Mouse (Mus musculus): Measurements from ENCODE around the gene Zfp964. TPM values are rescaled to one million over a fixed set of nuclear protein-coding genes. Genes with fewer than 3 reads are reported as not detected.
A peak's percentile ranks its signal among the peaks of the same experiment; 100 is the strongest.
"Not testable (repeated sequence)": the region's sequence is repeated elsewhere in the genome, so short reads cannot be mapped to it uniquely, and the experiment has no call there.

Gene Zfp964
- polyA plus RNA-seq, 1 experiment from 2014 or later, result 1.8 TPM

- H3K4me3 ChIP-seq (ENCODE audit: low read depth, low read length), result no peak overlapping the region
- H3K27ac ChIP-seq (ENCODE audit: low read depth), result no peak overlapping the region
- no peaks in the 10 kb centered on the region for H3K27me3 ChIP-seq (ENCODE audit: insufficient read depth, low read length)
- no peak for ATAC-seq (ENCODE audit: insufficient read depth)
- peak; percentile 23 for DNase-seq
- no peak for TF ChIP-seq CTCF (IDR thresholded peaks at IDR 0.05; ENCODE audit: low read depth)
- H3K4me2 ChIP-seq, result no peak overlapping the region
- no peaks in the 10 kb centered on the region for H3K9me3 ChIP-seq (ENCODE audit: low read depth, low read length)
- 74% methylated on average over 6 of the region's 6 CpGs for WGBS
- no peak overlapping the region for H3K9ac ChIP-seq
- H3K4me1 ChIP-seq (ENCODE audit: insufficient read depth), result no peaks in the 10 kb centered on the region
- peaks cover 37% of the 10 kb centered on the region for H3K36me3 ChIP-seq (ENCODE audit: insufficient read depth)
Observed at GRCm38 (mm10) chr8:69701810-69702209, 47.5 kb downstream of the Zfp964 start.

- not testable (repeated sequence) for DNase-seq; ATAC-seq (ENCODE audit: insufficient read depth); H3K9me3 ChIP-seq (ENCODE audit: low read depth, low read length); H3K27me3 ChIP-seq (ENCODE audit: insufficient read depth, low read length); H3K4me3 ChIP-seq (ENCODE audit: low read depth, low read length); H3K4me2 ChIP-seq; H3K4me1 ChIP-seq (ENCODE audit: insufficient read depth); H3K9ac ChIP-seq; H3K27ac ChIP-seq (ENCODE audit: low read depth)
- peaks cover 62% of the 10 kb centered on the region for H3K36me3 ChIP-seq (ENCODE audit: insufficient read depth)
- 93% methylated on average over 10 of the region's 10 CpGs for WGBS
Observed at GRCm38 (mm10) chr8:69710624-69711023, 56.3 kb downstream of the Zfp964 start, which contains the start of gene Zfp869. Gene Zfp869 (minus strand): TSS chr8:69710724.

DNA sequence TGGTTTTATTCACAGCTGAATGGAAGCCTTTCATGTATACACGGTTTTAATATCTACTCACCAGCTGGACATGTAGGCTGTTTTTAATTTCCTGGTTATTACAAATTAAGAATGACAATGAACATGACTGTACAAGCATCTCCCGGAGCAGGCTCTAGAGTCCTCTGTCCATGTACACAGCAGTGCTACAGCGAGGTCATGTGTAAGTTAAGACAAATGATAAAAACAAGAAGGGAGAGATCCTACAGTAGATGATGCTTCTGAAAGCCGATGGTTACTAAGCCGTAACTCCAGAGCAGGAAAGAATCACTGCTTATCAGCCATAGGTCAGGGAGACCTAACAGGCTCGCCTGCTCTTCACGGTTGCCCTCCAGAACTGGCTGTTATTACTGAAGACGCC, 59.2 kb downstream of the Zfp964 start:
- no peak for DNase-seq
- H3K27me3 ChIP-seq (ENCODE audit: insufficient read depth, low read length), result no peaks in the 10 kb centered on the region
- no peak overlapping the region for H3K9ac ChIP-seq
- H3K36me3 ChIP-seq (ENCODE audit: insufficient read depth), result peaks cover 33% of the 10 kb centered on the region
- WGBS, result 83% methylated on average over 8 of the region's 8 CpGs
- H3K4me3 ChIP-seq (ENCODE audit: low read depth, low read length), result no peak overlapping the region
- no peak for ATAC-seq (ENCODE audit: insufficient read depth)
- TF ChIP-seq CTCF (IDR thresholded peaks at IDR 0.05; ENCODE audit: low read depth), result no peak
- H3K9me3 ChIP-seq (ENCODE audit: low read depth, low read length), result no peaks in the 10 kb centered on the region
- H3K4me2 ChIP-seq, result no peak overlapping the region
- peaks cover 5% of the 10 kb centered on the region; the same call in 1 of the 2 replicates for H3K4me1 ChIP-seq (ENCODE audit: insufficient read depth)
- H3K27ac ChIP-seq (ENCODE audit: low read depth), result no peak overlapping the region

- no peak for TF ChIP-seq CTCF (IDR thresholded peaks at IDR 0.05; ENCODE audit: low read depth)
Observed at GRCm38 (mm10) chr8:69715366-69715765, 61.1 kb downstream of the Zfp964 start.

More at GRCm38 (mm10) chr8:69715366-69715765, 61.1 kb downstream of the Zfp964 start:
- no peak for DNase-seq
- H3K9ac ChIP-seq, result peak overlapping the region; percentile 34
- WGBS, result 74% methylated on average over 6 of the region's 6 CpGs
- no peak overlapping the region for H3K27ac ChIP-seq (ENCODE audit: low read depth)
- H3K4me1 ChIP-seq (ENCODE audit: insufficient read depth), result peaks cover 5% of the 10 kb centered on the region; the same call in 1 of the 2 replicates
- ATAC-seq (ENCODE audit: insufficient read depth), result no peak
- no peaks in the 10 kb centered on the region for H3K27me3 ChIP-seq (ENCODE audit: insufficient read depth, low read length)
- no peaks in the 10 kb centered on the region for H3K9me3 ChIP-seq (ENCODE audit: low read depth, low read length)
- peak overlapping the region; percentile 60 for H3K4me2 ChIP-seq
- peaks cover 16% of the 10 kb centered on the region; the same call in 1 of the 2 replicates for H3K36me3 ChIP-seq (ENCODE audit: insufficient read depth)
- H3K4me3 ChIP-seq (ENCODE audit: low read depth, low read length), result peak overlapping the region; percentile 94

Other genes starting within 250 kb of the Zfp964 start
- gene Gm9495, start 200.9 kb upstream of the Zfp964 start, polyA plus RNA-seq (2014; fragmentation: Nextera tagmentation; extraction: Ambion mirVana), result not detected in 2 replicates
- not detected in 2 replicates for gene Gm7697, start 131.5 kb upstream of the Zfp964 start, polyA plus RNA-seq (2014; fragmentation: Nextera tagmentation; extraction: Ambion mirVana)
- 23.4 and 24.5 TPM in 2 replicates for gene Zfp868, start 28.9 kb upstream of the Zfp964 start, polyA plus RNA-seq (2014; fragmentation: Nextera tagmentation; extraction: Ambion mirVana)
- 30.2 and 31.3 TPM in 2 replicates for gene Zfp869, start 56.2 kb downstream of the Zfp964 start, polyA plus RNA-seq (2014; fragmentation: Nextera tagmentation; extraction: Ambion mirVana)
- 5.6 and 5.8 TPM in 2 replicates for gene Zfp963, start 95.5 kb downstream of the Zfp964 start, polyA plus RNA-seq (2014; fragmentation: Nextera tagmentation; extraction: Ambion mirVana)
- gene Gm20422, start 120.4 kb downstream of the Zfp964 start, polyA plus RNA-seq (2014; fragmentation: Nextera tagmentation; extraction: Ambion mirVana), result 0.22 and 0.30 TPM in 2 replicates
- 46.6 and 57.4 TPM in 2 replicates for gene Atp13a1, start 136.7 kb downstream of the Zfp964 start, polyA plus RNA-seq (2014; fragmentation: Nextera tagmentation; extraction: Ambion mirVana)
- gene Zfp866, start 136.7 kb downstream of the Zfp964 start, polyA plus RNA-seq (2014; fragmentation: Nextera tagmentation; extraction: Ambion mirVana), result 30.5 and 31.7 TPM in 2 replicates
- 6.7 and 8.8 TPM in 2 replicates for gene Gmip, start 154.2 kb downstream of the Zfp964 start, polyA plus RNA-seq (2014; fragmentation: Nextera tagmentation; extraction: Ambion mirVana)
- gene Lpar2, start 167.9 kb downstream of the Zfp964 start, polyA plus RNA-seq (2014; fragmentation: Nextera tagmentation; extraction: Ambion mirVana), result 0.74 and 1.0 TPM in 2 replicates
- gene Pbx4, start 178.0 kb downstream of the Zfp964 start, polyA plus RNA-seq (2014; fragmentation: Nextera tagmentation; extraction: Ambion mirVana), result 7.1 and 9.4 TPM in 2 replicates
- gene Cilp2, start 233.2 kb downstream of the Zfp964 start, polyA plus RNA-seq (2014; fragmentation: Nextera tagmentation; extraction: Ambion mirVana), result 0.25 and 0.31 TPM in 2 replicates
- gene Tssk6, start 247.7 kb downstream of the Zfp964 start, polyA plus RNA-seq (2014; fragmentation: Nextera tagmentation; extraction: Ambion mirVana), result 3.8 and 4.3 TPM in 2 replicates
- gene Ndufa13, start 248.1 kb downstream of the Zfp964 start, polyA plus RNA-seq (2014; fragmentation: Nextera tagmentation; extraction: Ambion mirVana), result 163 and 171 TPM in 2 replicates
- gene Yjefn3, start 248.2 kb downstream of the Zfp964 start, polyA plus RNA-seq (2014; fragmentation: Nextera tagmentation; extraction: Ambion mirVana), result 3.6 and 4.3 TPM in 2 replicates